Mouse (Mus musculus) heart, embryonic 12.5 days (tissue): Measurements from ENCODE around the gene Rora. TPM values are rescaled to one million over a fixed set of nuclear protein-coding genes. Genes with fewer than 3 reads are reported as not detected.

Source experiments
- ATAC-seq: fragments of 200-750 bp; cut with Nextera tagmentation; 2 replicates; pipeline ENCODE4 v1.8.0; 2017; ENCODE audit warnings: moderate TSS enrichment, moderate library complexity; ENCODE audit not compliant: insufficient number of reproducible peaks, low FRiP score
- H3K27ac ChIP-seq: fragments of 300-500 bp; sonication (generic); 2 replicates; pipeline ENCODE4 v1.5.1; 2016; ENCODE audit warnings: mild to moderate bottlenecking, moderate library complexity; ENCODE audit not compliant: poor library complexity, severe bottlenecking
- H3K27me3 ChIP-seq: fragments of 300-500 bp; sonication (generic); replicated peaks from 2 replicates; pipeline ENCODE4 v1.6.1; 2016; ENCODE audit warnings: mild to moderate bottlenecking, moderate library complexity
- H3K36me3 ChIP-seq: fragments of 300-500 bp; sonication (generic); 2 replicates; pipeline ENCODE4 v1.6.1; 2016; ENCODE audit warnings: mild to moderate bottlenecking, moderate library complexity
- H3K4me1 ChIP-seq: fragments of 300-500 bp; sonication (generic); replicated peaks from 2 replicates; pipeline ENCODE4 v1.6.1; 2016; ENCODE audit warnings: mild to moderate bottlenecking
- H3K4me2 ChIP-seq: fragments of 300-500 bp; sonication (generic); 2 replicates; pipeline ENCODE4 v1.6.1; 2016; ENCODE audit warnings: mild to moderate bottlenecking, moderate library complexity
- H3K4me3 ChIP-seq: fragments of 300-500 bp; sonication (generic); 2 replicates; pipeline ENCODE4 v1.5.1; 2016; ENCODE audit warnings: mild to moderate bottlenecking
- H3K9ac ChIP-seq: fragments of 300-500 bp; sonication (generic); 2 replicates; pipeline ENCODE4 v1.6.1; 2016; ENCODE audit warnings: mild to moderate bottlenecking, moderate library complexity
- H3K9me3 ChIP-seq: fragments of 300-500 bp; sonication (generic); replicated peaks from 2 replicates; pipeline ENCODE4 v1.6.1; 2016; ENCODE audit warnings: mild to moderate bottlenecking, moderate library complexity
- WGBS: fragments of 180-500 bp; shearing (Covaris S2); methylation state at CpG from one replicate; pipeline ENCODE4 v1.1.7; 2016; 5-methylcytosine and 5-hydroxymethylcytosine counted together
- polyA plus RNA-seq: library from polyadenylated mRNA; unstranded; fragments of >200 nt; fragmentation: Nextera tagmentation; extraction: Ambion mirVana; gene quantifications from 2 replicates; pipeline ENCODE4 v1.2.1, GENCODE M21; 2016

Gene Rora
- polyA plus RNA-seq, 1 experiment from 2014 or later: 7.6 TPM

GRCm38 (mm10) chr9:69332802-69333568 lies 679.4 kb downstream of the Rora start:
- Histone ChIP-seq H3K36me3 (no peaks in the 10 kb centered on the region), H3K4me2 (no peak overlapping the region), H3K4me1 (peaks cover 35% of the 10 kb centered on the region), H3K4me3 (no peak overlapping the region), H3K9ac (no peak overlapping the region), H3K27ac (no peak overlapping the region), H3K27me3 (no peaks in the 10 kb centered on the region), H3K9me3 (no peaks in the 10 kb centered on the region)
- ATAC-seq: no peak
- 80% methylated on average over 14 of the region's 14 CpGs for WGBS

GRCm38 (mm10) chr9:69333654-69334053 lies 680.1 kb downstream of the Rora start:
- H3K36me3 ChIP-seq: no peaks in the 10 kb centered on the region
- H3K4me3 ChIP-seq: no peak overlapping the region
- no peak overlapping the region for H3K27ac ChIP-seq
- 83% methylated on average over 4 of the region's 4 CpGs for WGBS
- no peaks in the 10 kb centered on the region for H3K9me3 ChIP-seq
- ATAC-seq: no peak
- no peak overlapping the region for H3K9ac ChIP-seq
- H3K4me1 ChIP-seq: peaks cover 38% of the 10 kb centered on the region
- H3K4me2 ChIP-seq: no peak overlapping the region
- H3K27me3 ChIP-seq: no peaks in the 10 kb centered on the region

- H3K27me3 ChIP-seq: no peaks in the 10 kb centered on the region
- H3K27ac ChIP-seq: no peak overlapping the region
- 51% methylated on average over 8 of the region's 8 CpGs for whole genome bisulfite sequencing
- no peak overlapping the region for H3K4me3 ChIP-seq
- H3K4me2 ChIP-seq: no peak overlapping the region
- ATAC-seq: no peak
- no peaks in the 10 kb centered on the region for H3K9me3 ChIP-seq
- no peaks in the 10 kb centered on the region for H3K36me3 ChIP-seq
- H3K4me1 ChIP-seq: peaks cover 39% of the 10 kb centered on the region
- H3K9ac ChIP-seq: no peak overlapping the region
Observed at GRCm38 (mm10) chr9:69334106-69334505, 680.5 kb downstream of the Rora start.

GRCm38 (mm10) chr9:69336063-69336462 lies 682.5 kb downstream of the Rora start:
- ATAC-seq: no peak
- Histone ChIP-seq H3K27ac (no peak overlapping the region), H3K36me3 (no peaks in the 10 kb centered on the region), H3K4me1 (peaks cover 31% of the 10 kb centered on the region), H3K9ac (no peak overlapping the region), H3K9me3 (no peaks in the 10 kb centered on the region), H3K27me3 (no peaks in the 10 kb centered on the region), H3K4me2 (no peak overlapping the region), H3K4me3 (no peak overlapping the region)
- 79% methylated on average over 6 of the region's 6 CpGs for WGBS

GRCm38 (mm10) chr9:69339199-69339598 lies 685.6 kb downstream of the Rora start:
- 81% methylated on average over 7 of the region's 7 CpGs for WGBS
- peaks cover 19% of the 10 kb centered on the region for H3K4me1 ChIP-seq
- no peak for ATAC-seq
- no peaks in the 10 kb centered on the region for H3K36me3 ChIP-seq
- no peaks in the 10 kb centered on the region for H3K9me3 ChIP-seq
- no peaks in the 10 kb centered on the region for H3K27me3 ChIP-seq
- no peak overlapping the region for H3K4me3 ChIP-seq
- no peak overlapping the region for H3K9ac ChIP-seq
- H3K27ac ChIP-seq: no peak overlapping the region
- H3K4me2 ChIP-seq: no peak overlapping the region

- ATAC-seq: no peak
- Histone ChIP-seq H3K9me3 (no peaks in the 10 kb centered on the region), H3K27ac (no peak overlapping the region), H3K27me3 (no peaks in the 10 kb centered on the region), H3K9ac (no peak overlapping the region), H3K4me1 (peaks cover 19% of the 10 kb centered on the region), H3K36me3 (no peaks in the 10 kb centered on the region), H3K4me3 (no peak overlapping the region), H3K4me2 (no peak overlapping the region)
- 65% methylated on average over 6 of the region's 6 CpGs for WGBS
Observed at GRCm38 (mm10) chr9:69339829-69340228, 686.2 kb downstream of the Rora start.

- Histone ChIP-seq H3K27me3 (no peaks in the 10 kb centered on the region), H3K4me3 (no peak overlapping the region), H3K36me3 (no peaks in the 10 kb centered on the region), H3K4me2 (no peak overlapping the region), H3K4me1 (peaks cover 24% of the 10 kb centered on the region), H3K27ac (no peak overlapping the region), H3K9me3 (no peaks in the 10 kb centered on the region), H3K9ac (no peak overlapping the region)
- ATAC-seq: no peak
- WGBS: 88% methylated on average over 7 of the region's 7 CpGs
Observed at GRCm38 (mm10) chr9:69340421-69340820, 686.8 kb downstream of the Rora start.

GRCm38 (mm10) chr9:69343881-69344280 lies 690.3 kb downstream of the Rora start:
- Histone ChIP-seq H3K27me3 (no peaks in the 10 kb centered on the region), H3K9me3 (no peaks in the 10 kb centered on the region), H3K9ac (no peak overlapping the region), H3K4me1 (peaks cover 20% of the 10 kb centered on the region), H3K4me3 (no peak overlapping the region), H3K27ac (no peak overlapping the region), H3K36me3 (no peaks in the 10 kb centered on the region), H3K4me2 (no peak overlapping the region)
- no peak for ATAC-seq
- 81% methylated on average over 10 of the region's 10 CpGs for WGBS

GRCm38 (mm10) chr9:69345550-69345949 lies 692.0 kb downstream of the Rora start:
- H3K4me2 ChIP-seq: no peak overlapping the region
- H3K4me1 ChIP-seq: peaks cover 17% of the 10 kb centered on the region
- no peaks in the 10 kb centered on the region for H3K9me3 ChIP-seq
- no peak for ATAC-seq
- H3K27me3 ChIP-seq: no peaks in the 10 kb centered on the region
- H3K4me3 ChIP-seq: no peak overlapping the region
- 23% methylated on average over 6 of the region's 6 CpGs for WGBS
- H3K9ac ChIP-seq: no peak overlapping the region
- no peak overlapping the region for H3K27ac ChIP-seq
- H3K36me3 ChIP-seq: no peaks in the 10 kb centered on the region

- no peaks in the 10 kb centered on the region for H3K27me3 ChIP-seq
Observed at GRCm38 (mm10) chr9:69347796-69348195, 694.2 kb downstream of the Rora start.

GRCm38 (mm10) chr9:69349537-69349936 lies 696.0 kb downstream of the Rora start:
- no peak for ATAC-seq
- no peak overlapping the region for H3K4me3 ChIP-seq
- no peak overlapping the region for H3K27ac ChIP-seq
- WGBS: 79% methylated on average over 2 of the region's 2 CpGs
- no peaks in the 10 kb centered on the region for H3K36me3 ChIP-seq
- H3K9ac ChIP-seq: no peak overlapping the region
- no peaks in the 10 kb centered on the region for H3K27me3 ChIP-seq
- H3K4me2 ChIP-seq: no peak overlapping the region
- no peaks in the 10 kb centered on the region for H3K9me3 ChIP-seq
- H3K4me1 ChIP-seq: peaks cover 15% of the 10 kb centered on the region

More at GRCm38 (mm10) chr9:69347796-69348195, 694.2 kb downstream of the Rora start:
- H3K4me2 ChIP-seq: no peak overlapping the region
- no peaks in the 10 kb centered on the region for H3K9me3 ChIP-seq
- no peak for ATAC-seq
- 84% methylated on average over 6 of the region's 6 CpGs for WGBS
- H3K36me3 ChIP-seq: no peaks in the 10 kb centered on the region
- H3K4me1 ChIP-seq: peaks cover 17% of the 10 kb centered on the region
- no peak overlapping the region for H3K9ac ChIP-seq
- H3K27ac ChIP-seq: no peak overlapping the region
- H3K4me3 ChIP-seq: no peak overlapping the region

- H3K9ac ChIP-seq: no peak overlapping the region
- H3K4me3 ChIP-seq: no peak overlapping the region
- no peaks in the 10 kb centered on the region for H3K27me3 ChIP-seq
- no peaks in the 10 kb centered on the region for H3K4me1 ChIP-seq
- H3K27ac ChIP-seq: no peak overlapping the region
- H3K9me3 ChIP-seq: no peaks in the 10 kb centered on the region
- no peaks in the 10 kb centered on the region for H3K36me3 ChIP-seq
- no peak overlapping the region for H3K4me2 ChIP-seq
- 87% methylated on average over 6 of the region's 6 CpGs for WGBS
- no peak for ATAC-seq
Observed at GRCm38 (mm10) chr9:69354228-69354627, 700.6 kb downstream of the Rora start.
